Mouse (Mus musculus): ENCODE data around the gene Slc51a. TPM values are rescaled to one million over a fixed set of nuclear protein-coding genes. Genes with fewer than 3 reads are reported as not detected.

Gene Slc51a
- polyA plus RNA-seq, 1 experiment from 2014 or later = 1.6 TPM

GRCm38 (mm10) chr16:32517785-32518481 lies 30.3 kb upstream of the Slc51a start:
- Histone ChIP-seq H3K36me3 (no peaks in the 10 kb centered on the region), H3K4me3 (no peak overlapping the region)
- 81% methylated on average over 12 of the region's 12 CpGs for WGBS

GRCm38 (mm10) chr16:32516006-32516962 lies 28.6 kb upstream of the Slc51a start:
- H3K27ac ChIP-seq (replicated peaks) = peak overlapping the region; percentile 46
- peak overlapping the region; percentile 68 for H3K9ac ChIP-seq
- H3K27me3 ChIP-seq (replicated peaks) = no peaks in the 10 kb centered on the region
- peak overlapping the region; percentile 54 for H3K4me2 ChIP-seq
- ATAC-seq (ENCODE audit: extremely low read depth, insufficient number of reproducible peaks, low FRiP score, low TSS enrichment) = 0 out of 2 replicates have a peak, but pooled peaks have one; percentile 58
- H3K9me3 ChIP-seq = no peaks in the 10 kb centered on the region
- no peak overlapping the region for H3K4me3 ChIP-seq
- no peaks in the 10 kb centered on the region for H3K36me3 ChIP-seq
- peaks cover 29% of the 10 kb centered on the region for H3K4me1 ChIP-seq
- WGBS = 30% methylated on average over 21 of the region's 21 CpGs

More at GRCm38 (mm10) chr16:32517785-32518481, 30.3 kb upstream of the Slc51a start:
- ATAC-seq (ENCODE audit: extremely low read depth, insufficient number of reproducible peaks, low FRiP score, low TSS enrichment) = no peak
- H3K9me3 ChIP-seq = no peaks in the 10 kb centered on the region
- no peak overlapping the region for H3K4me2 ChIP-seq
- no peaks in the 10 kb centered on the region for H3K27me3 ChIP-seq (replicated peaks)
- H3K4me1 ChIP-seq = peaks cover 22% of the 10 kb centered on the region
- H3K27ac ChIP-seq (replicated peaks) = no peak overlapping the region
- H3K9ac ChIP-seq = no peak overlapping the region

- Histone ChIP-seq H3K36me3 (no peaks in the 10 kb centered on the region), H3K27ac (replicated peaks) (no peak overlapping the region), H3K27me3 (replicated peaks) (no peaks in the 10 kb centered on the region), H3K4me2 (no peak overlapping the region), H3K9me3 (no peaks in the 10 kb centered on the region), H3K9ac (no peak overlapping the region), H3K4me1 (peaks cover 53% of the 10 kb centered on the region), H3K4me3 (no peak overlapping the region)
- 90% methylated on average over 6 of the region's 6 CpGs for WGBS
- no peak for ATAC-seq (ENCODE audit: extremely low read depth, insufficient number of reproducible peaks, low FRiP score, low TSS enrichment)
Observed at GRCm38 (mm10) chr16:32513948-32514347, 26.3 kb upstream of the Slc51a start.

GRCm38 (mm10) chr16:32513401-32513800 lies 25.7 kb upstream of the Slc51a start:
- H3K4me1 ChIP-seq = peaks cover 58% of the 10 kb centered on the region
- H3K27ac ChIP-seq (replicated peaks) = no peak overlapping the region
- H3K4me3 ChIP-seq = no peak overlapping the region
- no peak for ATAC-seq (ENCODE audit: extremely low read depth, insufficient number of reproducible peaks, low FRiP score, low TSS enrichment)
- WGBS = 92% methylated on average over 6 of the region's 6 CpGs
- H3K4me2 ChIP-seq = no peak overlapping the region
- no peaks in the 10 kb centered on the region for H3K9me3 ChIP-seq
- no peaks in the 10 kb centered on the region for H3K36me3 ChIP-seq
- no peak overlapping the region for H3K9ac ChIP-seq
- H3K27me3 ChIP-seq (replicated peaks) = no peaks in the 10 kb centered on the region

GRCm38 (mm10) chr16:32512921-32513320 lies 25.2 kb upstream of the Slc51a start:
- no peak overlapping the region for H3K4me3 ChIP-seq
- WGBS = 74% methylated on average over 3 of the region's 3 CpGs
- ATAC-seq (ENCODE audit: extremely low read depth, insufficient number of reproducible peaks, low FRiP score, low TSS enrichment) = no peak
- H3K4me2 ChIP-seq = no peak overlapping the region
- H3K36me3 ChIP-seq = no peaks in the 10 kb centered on the region
- peaks cover 63% of the 10 kb centered on the region for H3K4me1 ChIP-seq
- 0 out of 2 replicates have a peak overlapping the region, but pooled peaks have one; percentile 47 for H3K9ac ChIP-seq
- 0 out of 2 replicates have a peak overlapping the region, but pooled peaks have one; percentile 39 for H3K27ac ChIP-seq (replicated peaks)
- no peaks in the 10 kb centered on the region for H3K9me3 ChIP-seq
- H3K27me3 ChIP-seq (replicated peaks) = no peaks in the 10 kb centered on the region

- Histone ChIP-seq H3K36me3 (no peaks in the 10 kb centered on the region), H3K4me2 (no peak overlapping the region), H3K4me3 (no peak overlapping the region), H3K9me3 (no peaks in the 10 kb centered on the region), H3K9ac (no peak overlapping the region), H3K27me3 (replicated peaks) (0 out of 2 replicates have a peak, but pooled peaks cover under 1% of the 10 kb centered on the region), H3K4me1 (peaks cover 71% of the 10 kb centered on the region), H3K27ac (replicated peaks) (no peak overlapping the region)
- ATAC-seq (ENCODE audit: extremely low read depth, insufficient number of reproducible peaks, low FRiP score, low TSS enrichment) = no peak
- WGBS = 85% methylated on average over 8 of the region's 8 CpGs
Observed at GRCm38 (mm10) chr16:32511827-32512490, 24.3 kb upstream of the Slc51a start.

- Histone ChIP-seq H3K27me3 (replicated peaks) (peaks cover 4% of the 10 kb centered on the region; the same call in 1 of the 2 replicates), H3K4me1 (peaks cover 68% of the 10 kb centered on the region), H3K9me3 (no peaks in the 10 kb centered on the region), H3K4me3 (no peak overlapping the region), H3K9ac (peak overlapping the region; percentile 56; the same call in 1 of the 2 replicates), H3K36me3 (no peaks in the 10 kb centered on the region), H3K27ac (replicated peaks) (peak overlapping the region; percentile 92; the same call in 1 of the 2 replicates), H3K4me2 (peak overlapping the region; percentile 50; the same call in 1 of the 2 replicates)
- ATAC-seq (ENCODE audit: extremely low read depth, insufficient number of reproducible peaks, low FRiP score, low TSS enrichment) = no peak
- 83% methylated on average over 3 of the region's 3 CpGs for WGBS
Observed at GRCm38 (mm10) chr16:32511338-32511734, 23.7 kb upstream of the Slc51a start.

- H3K9ac ChIP-seq = peak overlapping the region; percentile 56
Observed at GRCm38 (mm10) chr16:32510399-32511337, 23.0 kb upstream of the Slc51a start.

GRCm38 (mm10) chr16:32509066-32509942 lies 21.6 kb upstream of the Slc51a start:
- no peaks in the 10 kb centered on the region for H3K9me3 ChIP-seq
- H3K36me3 ChIP-seq = no peaks in the 10 kb centered on the region
- H3K4me2 ChIP-seq = peak overlapping the region; percentile 50
- H3K4me1 ChIP-seq = peaks cover 60% of the 10 kb centered on the region
- peaks cover 21% of the 10 kb centered on the region for H3K27me3 ChIP-seq (replicated peaks)
- WGBS = 9% methylated on average over 9 of the region's 9 CpGs
- H3K4me3 ChIP-seq = no peak overlapping the region
- H3K9ac ChIP-seq = peak overlapping the region; percentile 63
- peak; percentile 80 for ATAC-seq (ENCODE audit: extremely low read depth, insufficient number of reproducible peaks, low FRiP score, low TSS enrichment)
- peak overlapping the region; percentile 92 for H3K27ac ChIP-seq (replicated peaks)

More at GRCm38 (mm10) chr16:32510399-32511337, 23.0 kb upstream of the Slc51a start:
- Histone ChIP-seq H3K4me1 (peaks cover 61% of the 10 kb centered on the region), H3K36me3 (no peaks in the 10 kb centered on the region), H3K27me3 (replicated peaks) (peaks cover 11% of the 10 kb centered on the region), H3K9me3 (no peaks in the 10 kb centered on the region), H3K4me3 (no peak overlapping the region), H3K27ac (replicated peaks) (peak overlapping the region; percentile 92), H3K4me2 (peak overlapping the region; percentile 50)
- ATAC-seq (ENCODE audit: extremely low read depth, insufficient number of reproducible peaks, low FRiP score, low TSS enrichment) = no peak
- WGBS = 56% methylated on average over 18 of the region's 18 CpGs

Measured in heart, embryonic 13.5 days (tissue).